ENCODE assay signal across 8 mouse cellular contexts in the genomic region with DNA sequence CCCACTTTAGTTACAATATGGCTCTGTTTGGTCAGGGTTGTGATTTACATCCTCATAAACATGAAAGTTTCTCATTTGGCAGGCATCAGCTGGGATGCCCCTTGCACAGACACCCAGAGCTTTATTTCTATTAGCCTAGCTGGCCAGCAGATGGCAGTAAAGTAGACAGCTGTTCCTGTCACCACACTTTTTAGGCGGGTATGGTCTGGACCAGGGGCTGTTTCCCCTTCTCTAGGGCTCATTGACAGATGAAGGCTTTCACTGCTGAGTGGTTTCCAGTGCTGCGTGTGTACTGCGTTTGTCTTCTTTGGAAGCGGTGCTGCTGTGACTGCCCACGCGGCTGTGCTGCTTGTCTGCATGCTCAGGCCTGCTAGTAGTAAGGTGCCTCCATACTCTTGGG. TPM values are rescaled to one million over a fixed set of nuclear protein-coding genes. Genes with fewer than 3 reads are reported as not detected.
DNase-seq lines count a peak whose midpoint lies in the region; ATAC-seq and TF ChIP-seq lines count a peak whose summit lies in the region.

No protein-coding gene starts in this region.

- H3K27me3 ChIP-seq in embryonic facial prominence, embryonic 10.5 days (replicated peaks; ENCODE audit: low read depth, poor library complexity, severe bottlenecking): no peaks in the 10 kb centered on the region
- H3K27me3 ChIP-seq in hindbrain, embryonic 13.5 days: no peaks in the 10 kb centered on the region
- no peaks in the 10 kb centered on the region for H3K27me3 ChIP-seq in liver, postnatal 0 days (ENCODE audit: insufficient read depth, low read length)
- no peaks in the 10 kb centered on the region for H3K27me3 ChIP-seq in neural tube, embryonic 15.5 days (replicated peaks)

- no peak overlapping the region for H3K27ac ChIP-seq in left cerebral cortex, adult 2 months
- H3K27ac ChIP-seq in embryonic facial prominence, embryonic 10.5 days (replicated peaks): no peak overlapping the region
- no peak overlapping the region for H3K27ac ChIP-seq in hindbrain, embryonic 13.5 days
- H3K27ac ChIP-seq in liver, postnatal 0 days (ENCODE audit: low read depth): no peak overlapping the region
- H3K27ac ChIP-seq in neural tube, embryonic 15.5 days (replicated peaks): no peak overlapping the region

- TF ChIP-seq CTCF in left cerebral cortex, adult 2 months (IDR thresholded peaks at IDR 0.05): peak; percentile 75
- peak; percentile 74 for TF ChIP-seq CTCF in liver, postnatal 0 days (IDR thresholded peaks at IDR 0.05; ENCODE audit: low read depth)

- intact Hi-C loops in left cerebral cortex, adult 2 months (cut with DNase I): no loop called here

- H3K4me3 ChIP-seq in left cerebral cortex, adult 2 months: no peak overlapping the region
- no peak overlapping the region for H3K4me3 ChIP-seq in embryonic facial prominence, embryonic 10.5 days
- H3K4me3 ChIP-seq in hindbrain, embryonic 13.5 days: no peak overlapping the region
- H3K4me3 ChIP-seq in liver, postnatal 0 days (ENCODE audit: low read depth, low read length): no peak overlapping the region
- H3K4me3 ChIP-seq in neural tube, embryonic 15.5 days (replicated peaks): no peak overlapping the region

- no peaks in the 10 kb centered on the region for H3K9me3 ChIP-seq in embryonic facial prominence, embryonic 10.5 days
- H3K9me3 ChIP-seq in hindbrain, embryonic 13.5 days: no peaks in the 10 kb centered on the region
- no peaks in the 10 kb centered on the region for H3K9me3 ChIP-seq in liver, postnatal 0 days (ENCODE audit: low read length)
- no peaks in the 10 kb centered on the region for H3K9me3 ChIP-seq in neural tube, embryonic 15.5 days (replicated peaks)

- no peak overlapping the region for H3K9ac ChIP-seq in hindbrain, embryonic 13.5 days
- H3K9ac ChIP-seq in liver, postnatal 0 days (replicated peaks): no peak overlapping the region
- H3K9ac ChIP-seq in neural tube, embryonic 15.5 days (replicated peaks): no peak overlapping the region

- DNase-seq in left cerebral cortex, adult 2 months (ENCODE audit: extremely low spot score in 1 of 2, low spot score in 2 of 2): peak; percentile 52 to 56
- no peak for DNase-seq in left cerebral cortex, adult 11 months (ENCODE audit: low spot score)
- peak; percentile 70 for DNase-seq in ZHBTc4 (ENCODE audit: low read depth, low spot score)
- peak; percentile 59 for DNase-seq in embryonic facial prominence, embryonic 10.5 days (ENCODE audit: low spot score)
- peak; percentile 50 for DNase-seq in liver, postnatal 0 days

- 66% methylated on average over 6 of the region's 6 CpGs for WGBS in embryonic facial prominence, embryonic 10.5 days
- 50% methylated on average over 6 of the region's 6 CpGs for WGBS in hindbrain, embryonic 13.5 days
- 56% methylated on average over 6 of the region's 6 CpGs for WGBS in liver, postnatal 0 days (ENCODE audit: insufficient replicate concordance)
- WGBS in neural tube, embryonic 15.5 days: 53% methylated on average over 6 of the region's 6 CpGs

- H3K4me2 ChIP-seq in hindbrain, embryonic 13.5 days: no peak overlapping the region
- H3K4me2 ChIP-seq in liver, postnatal 0 days (ENCODE audit: low read depth, low read length): no peak overlapping the region
- no peak overlapping the region for H3K4me2 ChIP-seq in neural tube, embryonic 15.5 days

- ATAC-seq in hindbrain, embryonic 13.5 days (ENCODE audit: low FRiP score): peak; percentile 74
- ATAC-seq in liver, postnatal 0 days: peak; percentile 43; the same call in 1 of the 2 replicates
- ATAC-seq in neural tube, embryonic 15.5 days (ENCODE audit: low FRiP score): peak; percentile 51; the same call in 1 of the 2 replicates
- no peak for ATAC-seq in inflammation-experienced regulatory T-cells, adult 6 months

- no peak for TF ChIP-seq EP300 in liver, postnatal 0 days (IDR thresholded peaks at IDR 0.05; ENCODE audit: low read depth)

- no peaks in the 10 kb centered on the region for H3K4me1 ChIP-seq in embryonic facial prominence, embryonic 10.5 days
- peaks cover 5% of the 10 kb centered on the region; the same call in 1 of the 2 replicates for H3K4me1 ChIP-seq in hindbrain, embryonic 13.5 days (replicated peaks)
- H3K4me1 ChIP-seq in liver, postnatal 0 days (ENCODE audit: insufficient read depth): peaks cover 4% of the 10 kb centered on the region; the same call in 1 of the 2 replicates
- 0 out of 2 replicates have a peak, but pooled peaks cover under 1% of the 10 kb centered on the region for H3K4me1 ChIP-seq in neural tube, embryonic 15.5 days

- peaks cover 57% of the 10 kb centered on the region for H3K36me3 ChIP-seq in embryonic facial prominence, embryonic 10.5 days (replicated peaks)
- H3K36me3 ChIP-seq in hindbrain, embryonic 13.5 days: peaks cover 64% of the 10 kb centered on the region
- peaks cover 52% of the 10 kb centered on the region for H3K36me3 ChIP-seq in liver, postnatal 0 days (replicated peaks; ENCODE audit: insufficient read depth, low read length)
- peaks cover 56% of the 10 kb centered on the region for H3K36me3 ChIP-seq in neural tube, embryonic 15.5 days

RNA-seq across cellular contexts. Expression of gene Mapk9, which starts 25.4 kb away (rescaled TPM):
- total RNA-seq in left cerebral cortex, adult 2 months (2021): 100 to 1,000 TPM; 221 to 222 TPM
- 26.0 and 28.4 TPM in 2 replicates for polyA plus RNA-seq in embryonic facial prominence, embryonic 10.5 days (2016; fragmentation: Nextera tagmentation; extraction: Ambion mirVana)
- 54.0 TPM in 2 replicates for polyA plus RNA-seq in hindbrain, embryonic 13.5 days (2015; fragmentation: Nextera tagmentation; extraction: Ambion mirVana)
- polyA plus RNA-seq in liver, postnatal 0 days (2015; fragmentation: Nextera tagmentation; extraction: Ambion mirVana): 20.9 and 22.3 TPM in 2 replicates
- 64.2 and 73.5 TPM in 2 replicates for polyA plus RNA-seq in neural tube, embryonic 15.5 days (2015; fragmentation: Nextera tagmentation; extraction: Ambion mirVana)
- 10 to 100 TPM; 15.9 to 20.5 (median 17.6) TPM for polyA plus RNA-seq in inflammation-experienced regulatory T-cells, adult 6 months (2017; shearing (Covaris generic))

RNA-seq across cellular contexts. Expression of gene Rasgef1c, which starts 29.7 kb away (rescaled TPM):
- 10 to 100 TPM; 35.3 to 39.5 TPM for total RNA-seq in left cerebral cortex, adult 2 months (2021)
- polyA plus RNA-seq in embryonic facial prominence, embryonic 10.5 days (2016; fragmentation: Nextera tagmentation; extraction: Ambion mirVana): 0.19 and 0.87 TPM in 2 replicates
- polyA plus RNA-seq in hindbrain, embryonic 13.5 days (2015; fragmentation: Nextera tagmentation; extraction: Ambion mirVana): 14.4 and 16.5 TPM in 2 replicates
- not detected in 2 replicates for polyA plus RNA-seq in liver, postnatal 0 days (2015; fragmentation: Nextera tagmentation; extraction: Ambion mirVana)
- polyA plus RNA-seq in neural tube, embryonic 15.5 days (2015; fragmentation: Nextera tagmentation; extraction: Ambion mirVana): 25.2 and 31.0 TPM in 2 replicates
- polyA plus RNA-seq in inflammation-experienced regulatory T-cells, adult 6 months (2017; shearing (Covaris generic)): under 1 TPM; 0.28 to 0.52 (median 0.45) TPM
